Mouse (Mus musculus) gonadal fat pad, adult 2 months (tissue): ENCODE results near the gene Foxd2. TPM values are rescaled to one million over a fixed set of nuclear protein-coding genes. Genes with fewer than 3 reads are reported as not detected.

Source experiments
- polyA plus RNA-seq: library from polyadenylated mRNA; depleted of rRNA; stranded (reverse); fragments of >200 nt; gene quantifications from 2 replicates; pipeline ENCODE4 v1.2.3, GENCODE M21; 2012; rRNA removed

Gene Foxd2
- polyA plus RNA-seq, 1 experiment: 0.47 TPM

Other genes with a start within 250 kb of the Foxd2 start
- not detected in 2 replicates for gene Gm12830, start 87.2 kb downstream of the Foxd2 start, polyA plus RNA-seq
- not detected in 2 replicates for gene Foxe3, start 17.1 kb upstream of the Foxd2 start, polyA plus RNA-seq
- gene Cmpk1, start 78.4 kb upstream of the Foxd2 start, polyA plus RNA-seq: 17.3 and 21.5 TPM in 2 replicates
- 0.39 and 0.49 TPM in 2 replicates for gene Stil, start 91.3 kb upstream of the Foxd2 start, polyA plus RNA-seq
- 1.8 and 2.1 TPM in 2 replicates for gene Tal1, start 147.6 kb upstream of the Foxd2 start, polyA plus RNA-seq
- gene Pdzk1ip1, start 179.8 kb upstream of the Foxd2 start, polyA plus RNA-seq: 295 and 324 TPM in 2 replicates
- gene Cyp4x1, start 225.4 kb upstream of the Foxd2 start, polyA plus RNA-seq: 0.19 and 0.51 TPM in 2 replicates